Mouse (Mus musculus) bone marrow, adult 2 months (tissue): Measurements from ENCODE around the gene BC025920. TPM values are rescaled to one million over a fixed set of nuclear protein-coding genes. Genes with fewer than 3 reads are reported as not detected.
"Not testable (repeated sequence)": the region's sequence is repeated elsewhere in the genome, so short reads cannot be mapped to it uniquely, and the experiment has no call there.

Experiments used
- H3K27ac ChIP-seq: fragments of 200-500 bp; 2 replicates; pipeline ENCODE4 v1.5.1; 2012; ENCODE audit warnings: low read depth, mild to moderate bottlenecking, control low read depth, inconsistent platforms, low read length; ENCODE audit not compliant: control insufficient read depth, poor library complexity, insufficient read depth
- H3K4me1 ChIP-seq: fragments of 200-500 bp; 2 replicates; pipeline ENCODE4 v1.6.1; 2011; ENCODE audit warnings: low read length; ENCODE audit not compliant: control insufficient read depth, insufficient read depth
- H3K4me3 ChIP-seq: fragments of 200-500 bp; replicated peaks from 2 replicates; pipeline ENCODE3; 2011; ENCODE audit warnings: mild to moderate bottlenecking, low read depth, low read length, control low read depth; ENCODE audit not compliant: control insufficient read depth
- CTCF ChIP-seq: fragments of 200-500 bp; IDR thresholded peaks from 2 replicates; pipeline ENCODE4 v1.5.1; 2011; ENCODE audit warnings: low read length, control low read depth; ENCODE audit not compliant: control insufficient read depth, insufficient read depth
- POLR2A ChIP-seq: fragments of 200-500 bp; IDR thresholded peaks from 2 replicates; pipeline ENCODE4 v1.6.1; 2011; ENCODE audit warnings: low read depth, mild to moderate bottlenecking, control low read depth, low read length, borderline replicate concordance; ENCODE audit not compliant: control insufficient read depth
- WGBS: fragments of 180-500 bp; shearing (Covaris S2); methylation state at CpG from one replicate; pipeline ENCODE4 v1.1.7; 2018; 5-methylcytosine and 5-hydroxymethylcytosine counted together
- polyA plus RNA-seq: library from polyadenylated mRNA; stranded (reverse); fragments of >200 nt; gene quantifications from 2 replicates; pipeline ENCODE4 v1.2.4, GENCODE M21; 2011; ENCODE audit warnings: low replicate concordance; ENCODE audit not compliant: missing spikeins, insufficient read depth, insufficient read length

Gene BC025920
- polyA plus RNA-seq, 1 experiment = 6.6 TPM

DNA sequence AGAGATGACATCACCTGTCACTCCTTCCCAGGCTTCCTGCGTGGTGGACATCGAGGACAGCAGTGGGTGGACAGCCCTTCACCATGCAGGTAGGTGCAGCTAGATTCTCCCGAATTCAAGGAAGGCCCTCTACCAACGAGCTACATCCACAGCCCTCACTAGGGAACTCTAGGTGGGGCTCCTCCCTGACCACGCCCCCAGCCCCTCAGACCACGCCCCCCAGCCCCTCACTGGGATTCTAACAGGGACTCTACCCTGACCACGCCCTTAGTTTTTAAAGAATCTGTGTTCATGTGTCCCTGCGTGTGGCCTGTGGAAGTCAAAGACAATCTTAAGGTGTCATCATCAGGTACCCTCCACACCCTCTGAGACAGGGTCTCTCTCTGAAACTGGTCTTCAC, 30.3 kb downstream of the BC025920 start:
- H3K4me3 ChIP-seq = no peak overlapping the region
- TF ChIP-seq POLR2A = no peak
- TF ChIP-seq CTCF = no peak
- peaks cover 3% of the 10 kb centered on the region for H3K4me1 ChIP-seq
- 35% methylated on average over 8 of the region's 8 CpGs for WGBS
- no peak overlapping the region for H3K27ac ChIP-seq

DNA sequence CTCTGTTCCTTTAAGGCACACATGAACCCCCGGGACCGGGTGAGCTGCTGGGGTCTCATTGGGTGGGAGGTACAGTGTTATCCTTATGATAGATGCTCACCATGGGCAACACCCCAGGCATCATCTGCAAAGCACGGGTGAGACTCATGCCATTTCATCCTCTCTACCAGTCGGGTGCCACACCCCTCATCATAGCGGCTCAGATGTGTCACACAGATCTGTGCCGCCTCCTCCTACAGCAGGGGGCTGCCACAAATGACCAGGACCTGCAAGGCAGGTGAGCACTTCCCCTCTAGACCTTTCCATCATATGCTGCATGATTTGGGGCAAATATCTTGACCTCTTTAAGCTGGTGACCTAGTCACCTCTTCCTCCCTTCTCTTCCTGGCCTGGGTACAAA, 32.0 kb downstream of the BC025920 start:
- TF ChIP-seq CTCF = no peak
- TF ChIP-seq POLR2A = no peak
- WGBS = 76% methylated on average over 6 of the region's 6 CpGs
- Histone ChIP-seq H3K4me1 (peaks cover 4% of the 10 kb centered on the region), H3K4me3 (no peak overlapping the region), H3K27ac (no peak overlapping the region)

DNA sequence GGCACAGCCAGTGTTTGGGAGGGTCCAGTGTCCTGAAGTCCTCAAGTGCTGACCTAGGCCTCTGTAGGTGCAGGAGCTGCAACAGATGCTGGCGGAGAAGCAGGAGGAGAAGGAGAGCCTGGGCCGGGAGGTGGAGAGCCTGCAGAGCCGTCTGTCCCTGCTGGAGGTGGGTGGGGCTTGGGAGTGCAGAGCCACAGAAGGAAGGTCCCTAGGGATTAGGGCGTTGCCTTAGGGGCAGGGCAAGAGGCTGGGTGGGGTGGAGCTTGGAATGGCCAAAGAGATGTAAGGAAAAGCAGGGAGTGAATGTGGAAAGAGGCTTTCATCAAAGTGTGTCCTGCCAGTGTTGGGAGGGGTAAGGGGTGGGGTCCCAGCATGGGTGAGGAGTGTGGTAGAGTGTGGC, 34.8 kb downstream of the BC025920 start:
- not testable (repeated sequence) for H3K4me1 ChIP-seq

DNA sequence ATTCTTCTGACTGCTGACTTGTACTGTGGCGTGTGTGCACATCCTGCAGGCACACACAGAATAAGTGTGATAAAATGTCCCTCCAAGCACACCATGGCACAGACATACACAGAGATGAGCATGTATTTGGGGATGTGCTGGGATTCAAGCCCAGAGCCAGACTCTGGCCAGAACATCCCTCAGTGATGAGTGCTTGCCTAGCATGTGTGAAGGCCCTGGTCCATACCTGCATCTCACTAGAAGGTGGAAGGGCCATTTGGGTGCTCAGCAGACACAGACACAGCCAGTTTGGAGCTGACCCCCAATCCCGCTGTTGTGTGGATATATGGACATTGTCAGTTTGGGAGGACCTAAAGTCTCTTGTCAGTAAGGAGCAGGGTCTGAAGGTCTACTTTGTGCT, 35.5 kb downstream of the BC025920 start:
- H3K4me3 ChIP-seq = no peak overlapping the region
- H3K27ac ChIP-seq = no peak overlapping the region
- 83% methylated on average over 2 of the region's 2 CpGs for WGBS
- peaks cover 1% of the 10 kb centered on the region; the same call in 1 of the 2 replicates for H3K4me1 ChIP-seq
- no peak for TF ChIP-seq POLR2A
- TF ChIP-seq CTCF = no peak

More for the DNA sequence above, 34.8 kb downstream of the BC025920 start:
- 77% methylated on average over 4 of the region's 4 CpGs for WGBS
- H3K27ac ChIP-seq, H3K4me3 ChIP-seq: not testable (repeated sequence)

DNA sequence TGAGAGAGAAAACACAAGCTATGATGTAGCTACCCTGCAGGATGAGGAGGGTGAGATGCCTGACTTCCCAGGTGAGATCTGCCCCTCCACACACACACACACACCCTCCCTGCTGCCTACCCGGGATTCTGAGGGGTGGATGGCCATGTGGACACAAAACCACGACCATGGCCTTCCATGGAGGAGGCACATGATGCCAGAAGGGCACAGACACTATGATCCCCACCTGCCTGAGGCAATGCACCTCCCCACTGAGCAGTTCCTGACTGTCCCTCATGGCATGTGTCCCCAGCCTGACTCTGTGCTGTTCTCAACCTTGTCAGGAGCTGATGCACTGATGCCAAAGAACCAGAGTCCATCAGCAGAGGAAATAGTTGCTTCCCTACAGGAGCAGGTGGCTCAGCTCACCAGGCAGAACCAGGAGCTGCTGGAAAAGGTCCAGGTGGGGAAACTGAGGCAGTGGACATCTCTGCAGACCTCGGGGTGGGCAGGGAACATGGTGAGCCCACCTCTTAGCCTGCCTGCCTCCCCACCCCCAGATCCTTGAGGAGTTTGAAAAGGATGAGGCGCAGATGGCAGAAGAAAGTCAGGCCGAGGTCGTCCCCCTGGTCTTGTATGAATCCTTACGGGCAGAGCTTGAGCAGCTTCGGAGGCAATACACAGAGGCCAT, 36.0 kb downstream of the BC025920 start:
- Histone ChIP-seq H3K4me1 (peaks cover 1% of the 10 kb centered on the region; the same call in 1 of the 2 replicates), H3K27ac (no peak overlapping the region), H3K4me3 (no peak overlapping the region)
- TF ChIP-seq POLR2A = no peak
- no peak for TF ChIP-seq CTCF
- WGBS = 81% methylated on average over 8 of the region's 8 CpGs

DNA sequence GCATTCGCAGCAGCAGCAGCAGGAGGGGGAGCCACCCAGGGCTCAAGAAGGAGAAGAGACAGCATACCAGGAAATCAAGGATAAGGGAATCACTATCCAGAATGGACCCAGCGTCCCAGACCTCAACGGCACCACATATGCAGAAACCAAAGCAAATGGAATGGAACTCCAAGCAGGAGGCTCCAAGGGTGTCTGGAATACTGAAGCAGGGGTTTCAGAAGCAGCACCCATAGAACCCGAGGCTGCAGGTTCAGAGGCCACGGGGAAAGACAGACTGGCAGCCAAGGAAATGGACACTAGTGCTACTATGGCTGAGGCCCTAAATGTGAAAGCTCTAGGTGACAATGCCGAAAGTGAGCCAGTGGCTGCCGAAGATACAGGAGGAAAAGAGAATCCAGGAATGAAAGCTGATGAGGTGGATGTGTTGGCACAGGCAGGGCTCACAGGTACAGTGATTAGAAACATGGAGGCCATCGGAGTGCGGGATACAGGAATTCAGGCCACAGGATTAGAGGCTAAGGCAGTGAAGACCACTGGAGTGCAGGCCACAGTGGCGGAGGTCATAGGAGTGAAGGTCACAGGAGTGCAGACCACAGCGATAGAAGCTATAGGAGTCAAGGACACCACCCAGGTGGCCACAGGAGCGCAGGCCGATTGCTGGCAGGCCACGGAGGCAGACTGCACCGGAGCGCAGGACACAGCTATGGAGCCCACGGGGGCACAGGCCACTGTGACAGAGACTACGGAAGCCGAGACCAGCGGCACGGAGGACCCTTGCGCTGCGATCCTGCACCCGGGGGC, 36.8 kb downstream of the BC025920 start:
- Histone ChIP-seq H3K4me1 (peaks cover 1% of the 10 kb centered on the region; the same call in 1 of the 2 replicates), H3K27ac (peak overlapping the region; percentile 92), H3K4me3 (peak overlapping the region; percentile 76)
- TF ChIP-seq CTCF (no peak), POLR2A (no peak)
- 19% methylated on average over 24 of the region's 24 CpGs for WGBS

DNA sequence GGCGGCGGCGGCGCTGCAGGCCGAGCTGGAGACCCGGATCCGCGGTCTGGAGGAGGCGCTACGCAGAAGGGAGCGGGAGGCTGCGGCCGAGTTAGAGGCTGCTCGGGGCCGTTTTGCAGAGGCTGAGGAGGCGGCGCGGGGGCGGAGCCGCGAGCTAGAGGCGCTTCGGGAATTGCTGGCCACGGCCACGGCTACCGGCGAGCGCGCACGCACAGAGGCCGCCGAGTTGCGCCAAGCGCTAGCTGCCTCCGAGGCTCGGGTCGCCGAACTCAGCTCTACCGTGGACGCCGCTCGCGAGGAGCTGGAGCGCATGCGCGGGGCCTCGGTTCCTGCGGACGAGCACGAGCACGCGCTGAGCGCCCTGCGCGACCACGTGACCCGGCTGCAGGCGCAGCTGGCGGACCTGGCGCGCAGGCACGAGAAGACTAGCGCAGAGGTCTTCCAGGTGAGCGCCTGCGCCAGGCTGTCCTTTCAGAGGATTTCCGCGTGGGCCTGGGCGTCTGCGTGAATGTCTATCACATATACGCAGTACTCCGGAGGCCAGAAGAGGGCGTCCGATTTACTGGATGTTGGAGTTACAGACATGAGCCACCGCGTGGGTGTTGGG, 37.5 kb downstream of the BC025920 start:
- Histone ChIP-seq H3K4me3 (peak overlapping the region; percentile 76), H3K27ac (peak overlapping the region; percentile 92), H3K4me1 (peaks cover 1% of the 10 kb centered on the region; the same call in 1 of the 2 replicates)
- WGBS = under 1% methylated on average over 75 of the region's 75 CpGs
- peak; percentile 16; the same call in 1 of the 2 replicates for TF ChIP-seq CTCF
- TF ChIP-seq POLR2A = peak; percentile 83; the same call in 1 of the 2 replicates

DNA sequence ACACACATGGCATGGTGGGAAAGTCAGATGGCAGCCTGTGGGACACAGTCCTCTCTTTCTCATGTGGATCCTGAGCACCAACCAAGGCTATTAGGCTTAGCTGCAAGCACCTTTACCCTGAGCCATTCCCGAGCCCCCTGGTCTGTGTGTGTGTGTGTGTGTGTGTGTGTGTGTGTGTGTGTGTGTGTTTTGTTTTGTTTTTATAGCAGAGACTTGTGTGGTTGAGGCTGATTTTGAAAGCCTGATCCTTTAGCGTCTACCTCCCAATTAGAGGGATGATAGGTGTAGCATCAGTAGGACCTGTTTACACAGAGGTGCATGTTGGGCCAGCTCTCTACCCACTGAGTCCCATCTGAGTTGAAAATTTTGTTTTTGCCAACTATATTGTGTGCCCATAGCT, 38.1 kb downstream of the BC025920 start:
- no peak for TF ChIP-seq CTCF
- no peak for TF ChIP-seq POLR2A
- 53% methylated on average over 2 of the region's 2 CpGs for WGBS
- Histone ChIP-seq H3K4me1 (peaks cover 3% of the 10 kb centered on the region; the same call in 1 of the 2 replicates), H3K4me3 (peak overlapping the region; percentile 76), H3K27ac (no peak overlapping the region)
